Mouse (Mus musculus) cortical plate, adult 2 months (tissue): ENCODE data around the gene Rcn1.

ENCODE experiments used
- CTCF ChIP-seq: fragments of 200-500 bp; IDR thresholded peaks from 2 replicates; pipeline ENCODE4 v1.5.1; 2011; ENCODE audit warnings: mild to moderate bottlenecking, control low read depth, low read length; ENCODE audit not compliant: insufficient read depth; ENCODE audit errors: extremely low read depth
- POLR2A ChIP-seq: fragments of 200-500 bp; IDR thresholded peaks from 2 replicates; pipeline ENCODE4 v1.6.1; 2011; ENCODE audit warnings: mild to moderate bottlenecking, low read length, control low read depth; ENCODE audit not compliant: insufficient read depth; ENCODE audit errors: extremely low read depth

GRCm38 (mm10) chr2:105375705-105376104 is 23.4 kb downstream of the Rcn1 start:
- TF ChIP-seq CTCF (no peak), POLR2A (no peak)
